ENCODE assay signal across 14 mouse cellular contexts in genomic region chr5:73103657-73104056, GRCm38 (mm10).
DNase-seq lines count a peak whose midpoint lies in the region; ATAC-seq and TF ChIP-seq lines count a peak whose summit lies in the region.
"Had no signal": no experiment of that assay in that cellular context is flagged by ENCODE, and none has a peak within 500 bp of the region (broad histone marks: within the 10 kb centered on the region; RNA-seq: fewer than 3 reads in every experiment).

No protein-coding gene starts in this region.

- no peaks in the 10 kb centered on the region for H3K9me3 ChIP-seq in liver, postnatal 0 days (ENCODE audit: low read length)
- H3K9me3 ChIP-seq in liver, embryonic 12.5 days (replicated peaks) = no peaks in the 10 kb centered on the region
- no peaks in the 10 kb centered on the region for H3K9me3 ChIP-seq in intestine, embryonic 14.5 days (ENCODE audit: control insufficient read depth, low read length)
- H3K9me3 ChIP-seq in kidney, embryonic 15.5 days (replicated peaks) = no peaks in the 10 kb centered on the region
- H3K9me3 ChIP-seq: heart, embryonic 13.5 days; hindbrain, embryonic 15.5 days had no signal

- peaks cover 85% of the 10 kb centered on the region for H3K36me3 ChIP-seq in liver, postnatal 0 days (replicated peaks; ENCODE audit: insufficient read depth, low read length)
- peaks cover 97% of the 10 kb centered on the region for H3K36me3 ChIP-seq in liver, embryonic 12.5 days
- peaks cover 47% of the 10 kb centered on the region for H3K36me3 ChIP-seq in intestine, embryonic 14.5 days (ENCODE audit: control insufficient read depth, insufficient read depth, low read length)
- H3K36me3 ChIP-seq in kidney, embryonic 15.5 days = peaks cover 83% of the 10 kb centered on the region

- no peak for DNase-seq in liver, postnatal 0 days
- no peak for DNase-seq in intestine, embryonic 14.5 days (ENCODE audit: low spot score)
- peak; percentile 70 for DNase-seq in lung, postnatal 25 days (ENCODE audit: low spot score)
- DNase-seq in urinary bladder, postnatal 25 days (ENCODE audit: low spot score) = peak; percentile 20
- DNase-seq in frontal cortex, postnatal 25 days (ENCODE audit: low spot score in 2 of 2) = no peak
- DNase-seq: cerebellum, adult 9-10 months; left cerebral cortex, postnatal 4 days; right cerebral cortex, postnatal 14 days had no signal

- H3K4me2 ChIP-seq in liver, postnatal 0 days (ENCODE audit: low read depth, low read length) = no peak overlapping the region
- no peak overlapping the region for H3K4me2 ChIP-seq in liver, embryonic 12.5 days
- H3K4me2 ChIP-seq in intestine, embryonic 14.5 days (ENCODE audit: low read length) = no peak overlapping the region
- H3K4me2 ChIP-seq in kidney, embryonic 15.5 days = no peak overlapping the region
- H3K4me2 ChIP-seq: heart, embryonic 13.5 days; hindbrain, embryonic 15.5 days had no signal

- ATAC-seq in liver, postnatal 0 days = 0 out of 2 replicates have a peak, but pooled peaks have one; percentile 25
- ATAC-seq in liver, embryonic 12.5 days = no peak
- ATAC-seq in intestine, embryonic 14.5 days (replicated peaks; ENCODE audit: low FRiP score, low TSS enrichment, low read depth) = 0 out of 2 replicates have a peak, but pooled peaks have one; percentile 36
- ATAC-seq in kidney, embryonic 15.5 days (replicated peaks; ENCODE audit: low FRiP score) = no peak
- ATAC-seq: activated CD4-positive, CD25-positive, alpha-beta regulatory T cell, adult 4 months; forebrain, embryonic 16.5 days had no signal

- no peak overlapping the region for H3K27ac ChIP-seq in liver, postnatal 0 days (ENCODE audit: low read depth)
- H3K27ac ChIP-seq in liver, embryonic 12.5 days = no peak overlapping the region
- no peak overlapping the region for H3K27ac ChIP-seq in intestine, embryonic 14.5 days (ENCODE audit: low read depth)
- no peak overlapping the region for H3K27ac ChIP-seq in kidney, embryonic 15.5 days
- H3K27ac ChIP-seq: heart, embryonic 13.5 days; hindbrain, embryonic 15.5 days had no signal

- no peaks in the 10 kb centered on the region for H3K4me1 ChIP-seq in liver, postnatal 0 days (ENCODE audit: insufficient read depth)
- no peaks in the 10 kb centered on the region for H3K4me1 ChIP-seq in liver, embryonic 12.5 days
- no peaks in the 10 kb centered on the region for H3K4me1 ChIP-seq in intestine, embryonic 14.5 days (replicated peaks; ENCODE audit: control insufficient read depth, insufficient read depth, low read length)
- peaks cover 10% of the 10 kb centered on the region; the same call in 1 of the 2 replicates for H3K4me1 ChIP-seq in kidney, embryonic 15.5 days
- H3K4me1 ChIP-seq: heart, embryonic 13.5 days; hindbrain, embryonic 15.5 days had no signal

- TF ChIP-seq CTCF in liver, postnatal 0 days (IDR thresholded peaks at IDR 0.05; ENCODE audit: low read depth) = no peak

- no peak overlapping the region for H3K4me3 ChIP-seq in liver, postnatal 0 days (ENCODE audit: low read depth, low read length)
- no peak overlapping the region for H3K4me3 ChIP-seq in liver, embryonic 12.5 days
- H3K4me3 ChIP-seq in intestine, embryonic 14.5 days (ENCODE audit: low read depth, low read length) = no peak overlapping the region
- no peak overlapping the region for H3K4me3 ChIP-seq in kidney, embryonic 15.5 days (replicated peaks)
- H3K4me3 ChIP-seq: heart, embryonic 13.5 days; hindbrain, embryonic 15.5 days had no signal

- WGBS in liver, postnatal 0 days (ENCODE audit: insufficient replicate concordance) = 92% methylated on average over 7 of the region's 7 CpGs
- 83% methylated on average over 7 of the region's 7 CpGs for WGBS in liver, embryonic 12.5 days (ENCODE audit: insufficient replicate concordance)
- 77% methylated on average over 7 of the region's 7 CpGs for WGBS in intestine, embryonic 14.5 days
- whole genome bisulfite sequencing in kidney, embryonic 15.5 days = 85% methylated on average over 7 of the region's 7 CpGs

- H3K9ac ChIP-seq in liver, postnatal 0 days (replicated peaks) = no peak overlapping the region
- no peak overlapping the region for H3K9ac ChIP-seq in liver, embryonic 12.5 days
- no peak overlapping the region for H3K9ac ChIP-seq in intestine, embryonic 14.5 days (ENCODE audit: low read length)
- H3K9ac ChIP-seq in kidney, embryonic 15.5 days = no peak overlapping the region
- H3K9ac ChIP-seq: heart, embryonic 13.5 days; hindbrain, embryonic 15.5 days had no signal

- no peak for TF ChIP-seq EP300 in liver, postnatal 0 days (IDR thresholded peaks at IDR 0.05; ENCODE audit: low read depth)

- no peaks in the 10 kb centered on the region for H3K27me3 ChIP-seq in liver, postnatal 0 days (ENCODE audit: insufficient read depth, low read length)
- no peaks in the 10 kb centered on the region for H3K27me3 ChIP-seq in liver, embryonic 12.5 days (replicated peaks)
- no peaks in the 10 kb centered on the region for H3K27me3 ChIP-seq in intestine, embryonic 14.5 days (replicated peaks; ENCODE audit: control insufficient read depth, insufficient read depth, low read length)
- no peaks in the 10 kb centered on the region for H3K27me3 ChIP-seq in kidney, embryonic 15.5 days
- H3K27me3 ChIP-seq: heart, embryonic 13.5 days; hindbrain, embryonic 15.5 days had no signal

Comparison
In these comparisons a context has a peak if more than half of its experiments do, and no peak if none do; other contexts are left out.
1. ATAC-seq: peak in liver, postnatal 0 days (single experiment) and intestine, embryonic 14.5 days (single experiment); none in liver, embryonic 12.5 days (single experiment) and kidney, embryonic 15.5 days (single experiment).
2. DNase-seq: peak in lung, postnatal 25 days (single experiment) and urinary bladder, postnatal 25 days (single experiment); none in liver, postnatal 0 days (single experiment), intestine, embryonic 14.5 days (single experiment) and frontal cortex, postnatal 25 days (0 of 2).